Mouse (Mus musculus) cerebellum, adult 2 months (tissue): Measurements from ENCODE around the gene Ptpn1. TPM values are rescaled to one million over a fixed set of nuclear protein-coding genes. Genes with fewer than 3 reads are reported as not detected.

Source experiments
- DNase-seq, 2 experiments: peaks; one replicate each; pipeline ENCODE4 v3.0.0; 2021
- H3K27ac ChIP-seq: fragments of 200-500 bp; 2 replicates; pipeline ENCODE4 v1.5.1; 2012; ENCODE audit warnings: low read length, control low read depth, inconsistent platforms; ENCODE audit not compliant: insufficient read depth
- H3K27me3 ChIP-seq: fragments of 200-500 bp; 2 replicates; pipeline ENCODE4 v1.6.1; 2012; ENCODE audit warnings: inconsistent platforms, mild to moderate bottlenecking, low read length, moderate library complexity; ENCODE audit not compliant: control insufficient read depth, insufficient read depth
- H3K4me1 ChIP-seq: fragments of 200-500 bp; 2 replicates; pipeline ENCODE4 v1.6.1; 2011; ENCODE audit warnings: low read length; ENCODE audit not compliant: control insufficient read depth, insufficient read depth
- H3K4me3 ChIP-seq: fragments of 200-500 bp; replicated peaks from 2 replicates; pipeline ENCODE3; 2011; ENCODE audit warnings: mild to moderate bottlenecking, low read depth, low read length, control low read depth; ENCODE audit not compliant: insufficient read depth
- CTCF ChIP-seq: fragments of 200-500 bp; IDR thresholded peaks from 2 replicates; pipeline ENCODE4 v1.5.1; 2011; ENCODE audit warnings: low read depth, mild to moderate bottlenecking, control low read depth, low read length, moderate library complexity, borderline replicate concordance; ENCODE audit not compliant: insufficient read depth
- POLR2A ChIP-seq: fragments of 200-500 bp; IDR thresholded peaks from 2 replicates; pipeline ENCODE4 v1.6.1; 2011; ENCODE audit warnings: low read length, control low read depth, borderline replicate concordance; ENCODE audit not compliant: insufficient read depth
- WGBS: fragments of 180-500 bp; shearing (Covaris S2); methylation state at CpG from one replicate; pipeline ENCODE4 v1.1.7; 2018; 5-methylcytosine and 5-hydroxymethylcytosine counted together
- polyA plus RNA-seq: library from polyadenylated mRNA; depleted of rRNA; stranded (reverse); fragments of >200 nt; gene quantifications from 2 replicates; pipeline ENCODE4 v1.2.3, GENCODE M21; 2012

The Ptpn1 gene
- polyA plus RNA-seq, 1 experiment = 24.5 TPM

GRCm38 (mm10) chr2:167972146-167972545 is 40.3 kb downstream of the Ptpn1 start:
- WGBS = 45% methylated on average over 5 of the region's 5 CpGs
- no peak overlapping the region for H3K27ac ChIP-seq

DNA sequence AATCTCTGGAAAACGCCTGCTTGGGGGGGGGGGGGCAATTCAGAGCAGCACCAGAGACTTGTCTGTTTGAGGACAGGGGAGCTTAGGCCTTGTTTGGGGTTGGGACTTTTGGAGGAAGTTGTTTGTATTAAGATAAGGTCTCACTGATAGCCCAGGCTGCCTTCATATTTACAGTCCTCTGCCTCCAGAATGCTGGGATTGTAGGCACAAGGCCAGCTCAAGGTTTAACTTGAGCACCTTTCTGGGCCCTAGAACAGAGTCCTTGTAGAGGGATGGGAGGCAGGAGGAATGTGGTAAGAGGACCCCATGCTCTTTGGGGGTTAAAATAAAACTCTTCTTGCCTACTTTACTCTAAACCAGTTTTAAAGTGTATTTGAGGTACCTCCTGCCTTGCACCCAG is 41.0 kb downstream of the Ptpn1 start:
- H3K27ac ChIP-seq = no peak overlapping the region
- no peak for DNase-seq
- H3K27me3 ChIP-seq = no peaks in the 10 kb centered on the region
- TF ChIP-seq CTCF (no peak), POLR2A (no peak)
- no peaks in the 10 kb centered on the region for H3K4me1 ChIP-seq
- WGBS = 21% methylated on average over 1 of the region's 1 CpGs
- H3K4me3 ChIP-seq = no peak overlapping the region

More at GRCm38 (mm10) chr2:167972146-167972545, 40.3 kb downstream of the Ptpn1 start:
- Histone ChIP-seq H3K4me3 (no peak overlapping the region), H3K4me1 (no peaks in the 10 kb centered on the region), H3K27me3 (no peaks in the 10 kb centered on the region)
- DNase-seq = no peak
- TF ChIP-seq POLR2A = no peak
- TF ChIP-seq CTCF = no peak

- no peak for DNase-seq
- no peaks in the 10 kb centered on the region for H3K4me1 ChIP-seq
- WGBS = 86% methylated on average over 12 of the region's 12 CpGs
- H3K4me3 ChIP-seq = no peak overlapping the region
- H3K27ac ChIP-seq = no peak overlapping the region
- no peak for TF ChIP-seq POLR2A
- no peak for TF ChIP-seq CTCF
- no peaks in the 10 kb centered on the region for H3K27me3 ChIP-seq
These were observed 43.9 kb downstream of the Ptpn1 start for GRCm38 (mm10) chr2:167975746-167976145.

DNA sequence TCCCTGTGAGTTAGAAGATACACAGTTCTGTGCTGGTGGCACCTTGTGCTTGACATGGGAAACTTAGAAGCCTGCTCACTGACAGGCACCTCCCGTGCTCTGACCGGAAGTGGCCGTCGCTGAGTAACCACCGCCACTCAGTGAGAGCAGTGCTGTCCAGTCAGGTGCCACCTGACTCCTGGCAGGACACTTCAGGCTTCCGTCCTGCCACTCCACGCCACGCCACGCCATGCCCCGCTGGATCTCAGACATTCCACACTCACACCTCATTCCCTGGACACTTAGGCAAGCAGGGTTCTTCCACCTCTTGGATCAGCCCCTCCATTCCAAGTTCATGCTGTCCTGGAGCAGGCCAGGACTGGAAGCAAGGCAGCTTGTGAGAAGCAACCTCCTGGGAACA is 46.4 kb downstream of the Ptpn1 start:
- no peaks in the 10 kb centered on the region for H3K4me1 ChIP-seq
- no peak for TF ChIP-seq POLR2A
- no peak for TF ChIP-seq CTCF
- no peak for DNase-seq
- no peak overlapping the region for H3K4me3 ChIP-seq
- H3K27me3 ChIP-seq = no peaks in the 10 kb centered on the region
- 80% methylated on average over 10 of the region's 10 CpGs for WGBS
- H3K27ac ChIP-seq = no peak overlapping the region

GRCm38 (mm10) chr2:167980391-167980790 is 48.5 kb downstream of the Ptpn1 start:
- Histone ChIP-seq H3K4me1 (no peaks in the 10 kb centered on the region), H3K27me3 (no peaks in the 10 kb centered on the region), H3K27ac (no peak overlapping the region), H3K4me3 (no peak overlapping the region)
- no peak for DNase-seq
- WGBS = 85% methylated on average over 10 of the region's 10 CpGs
- TF ChIP-seq CTCF (no peak), POLR2A (no peak)

DNA sequence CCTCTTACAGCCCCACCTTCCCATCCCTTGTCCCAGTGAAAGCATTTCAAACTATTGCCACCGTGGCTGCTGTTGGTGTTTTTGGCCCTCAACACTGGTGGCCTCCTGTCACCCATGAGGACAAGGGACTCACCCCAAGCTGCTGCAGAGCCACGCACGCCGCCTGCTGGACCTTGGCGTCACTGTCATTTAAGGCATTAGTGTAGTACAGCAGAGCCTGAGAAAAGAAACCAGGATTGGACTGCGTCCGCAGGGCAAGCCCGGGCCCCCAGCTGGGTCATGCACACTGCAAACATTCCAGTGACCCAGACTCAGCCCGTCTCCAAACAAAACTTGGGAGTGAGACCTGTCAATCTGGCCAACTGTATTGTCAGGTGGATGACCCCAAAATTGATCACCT is 50.8 kb downstream of the Ptpn1 start:
- Histone ChIP-seq H3K4me1 (no peaks in the 10 kb centered on the region), H3K4me3 (no peak overlapping the region), H3K27ac (no peak overlapping the region), H3K27me3 (no peaks in the 10 kb centered on the region)
- DNase-seq = no peak
- TF ChIP-seq CTCF = peak; percentile 39; the same call in 1 of the 2 replicates
- TF ChIP-seq POLR2A = no peak
- 52% methylated on average over 9 of the region's 9 CpGs for WGBS

GRCm38 (mm10) chr2:167984371-167984770 is 52.5 kb downstream of the Ptpn1 start:
- no peak overlapping the region for H3K4me3 ChIP-seq
- no peaks in the 10 kb centered on the region for H3K27me3 ChIP-seq
- TF ChIP-seq POLR2A = no peak
- TF ChIP-seq CTCF = no peak
- DNase-seq = no peak
- H3K27ac ChIP-seq = no peak overlapping the region
- 82% methylated on average over 5 of the region's 5 CpGs for WGBS
- H3K4me1 ChIP-seq = no peaks in the 10 kb centered on the region

- Histone ChIP-seq H3K4me1 (no peaks in the 10 kb centered on the region), H3K27ac (no peak overlapping the region), H3K4me3 (no peak overlapping the region), H3K27me3 (no peaks in the 10 kb centered on the region)
- TF ChIP-seq POLR2A = no peak
- TF ChIP-seq CTCF = 0 out of 2 replicates have a peak, but pooled peaks have one; percentile 16
- no peak for DNase-seq
- WGBS = 46% methylated on average over 3 of the region's 3 CpGs
These were observed 53.1 kb downstream of the Ptpn1 start for GRCm38 (mm10) chr2:167984946-167985345.
